21 mouse cellular contexts compared by ENCODE assay signal in the genomic region with DNA sequence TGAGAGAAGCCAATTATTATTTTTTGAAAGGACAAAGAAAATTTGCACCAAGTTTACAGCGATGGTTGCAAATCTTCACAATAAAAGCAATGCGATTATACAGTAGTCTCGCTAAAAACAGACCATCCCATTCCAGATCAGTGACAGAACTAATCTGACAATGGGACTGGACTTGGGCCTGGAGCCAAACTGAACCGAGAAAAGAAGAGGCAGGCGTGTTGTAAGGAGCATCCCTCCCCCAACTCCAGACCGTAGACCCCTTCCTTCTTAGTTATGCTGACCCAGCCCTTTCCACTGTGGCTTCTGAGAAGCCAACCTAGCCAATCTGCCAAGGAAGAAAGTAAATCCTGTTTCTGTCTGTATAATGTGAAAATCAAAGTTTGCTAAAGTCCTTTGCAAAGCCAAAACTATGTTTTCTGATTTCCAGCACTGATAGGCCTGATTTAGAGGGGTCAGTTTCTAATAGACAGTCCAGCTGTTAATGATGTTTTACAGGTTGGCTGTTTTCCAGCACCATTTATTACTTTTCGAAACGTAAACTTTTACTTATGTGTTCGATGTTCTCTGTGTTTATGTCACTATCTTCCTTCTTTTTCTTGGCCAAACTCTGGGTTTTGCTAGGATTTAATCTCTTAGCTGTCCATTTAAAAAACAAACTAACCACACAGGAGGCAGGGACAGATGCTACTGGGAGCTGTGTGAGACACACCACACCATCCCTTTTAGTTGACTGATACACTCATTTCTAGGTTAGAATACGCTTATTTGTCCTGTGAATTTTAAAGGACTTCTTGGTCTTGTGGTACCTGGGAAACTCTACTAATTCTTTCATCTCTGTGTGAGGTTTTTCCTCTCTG.
DNase-seq lines count a peak whose midpoint lies in the region; ATAC-seq and TF ChIP-seq lines count a peak whose summit lies in the region.
"Had no signal": no experiment of that assay in that cellular context is flagged by ENCODE, and none has a peak within 500 bp of the region (broad histone marks: within the 10 kb centered on the region; RNA-seq: fewer than 3 reads in every experiment).

No protein-coding gene starts in this region.

- no peaks in the 10 kb centered on the region for H3K27me3 ChIP-seq in kidney, embryonic 16.5 days (ENCODE audit: insufficient read depth, low read length)
- no peaks in the 10 kb centered on the region for H3K27me3 ChIP-seq in lung, embryonic 16.5 days (ENCODE audit: control insufficient read depth, insufficient read depth, low read depth, low read length)
- H3K27me3 ChIP-seq in forebrain, embryonic 13.5 days, result no peaks in the 10 kb centered on the region
- H3K27me3 ChIP-seq: embryonic facial prominence, embryonic 15.5 days; midbrain, embryonic 12.5 days had no signal

- H3K36me3 ChIP-seq in kidney, embryonic 16.5 days (ENCODE audit: insufficient read depth, low read length), result no peaks in the 10 kb centered on the region
- no peaks in the 10 kb centered on the region for H3K36me3 ChIP-seq in lung, embryonic 16.5 days (ENCODE audit: control insufficient read depth, insufficient read depth, low read length)
- no peaks in the 10 kb centered on the region for H3K36me3 ChIP-seq in forebrain, embryonic 13.5 days (ENCODE audit: poor library complexity, severe bottlenecking)
- H3K36me3 ChIP-seq: embryonic facial prominence, embryonic 15.5 days; forebrain, embryonic 10.5 days; G1E; hindbrain, embryonic 10.5 days; limb, embryonic 10.5 days; midbrain, embryonic 12.5 days had no signal

- 51% methylated on average over 10 of the region's 10 CpGs for WGBS in kidney, embryonic 16.5 days
- WGBS in lung, embryonic 16.5 days, result 42% methylated on average over 10 of the region's 10 CpGs
- 74% methylated on average over 10 of the region's 10 CpGs for WGBS in forebrain, embryonic 13.5 days

- no peak overlapping the region for H3K27ac ChIP-seq in kidney, embryonic 16.5 days (ENCODE audit: low read length)
- H3K27ac ChIP-seq in lung, embryonic 16.5 days (ENCODE audit: low read length), result peak overlapping the region; percentile 37; the same call in 1 of the 2 replicates
- no peak overlapping the region for H3K27ac ChIP-seq in forebrain, embryonic 13.5 days
- H3K27ac ChIP-seq: embryonic facial prominence, embryonic 15.5 days; forebrain, embryonic 10.5 days; hindbrain, embryonic 10.5 days; limb, embryonic 10.5 days; midbrain, embryonic 12.5 days had no signal

- TF ChIP-seq CTCF in brain, embryonic 14.5 days (IDR thresholded peaks at IDR 0.05; ENCODE audit: borderline replicate concordance, extremely low read depth, insufficient read depth, insufficient read length), result no peak

- H3K4me1 ChIP-seq in kidney, embryonic 16.5 days (ENCODE audit: insufficient read depth, low read length), result no peaks in the 10 kb centered on the region
- H3K4me1 ChIP-seq in lung, embryonic 16.5 days (replicated peaks; ENCODE audit: control insufficient read depth, insufficient read depth, low read length), result peaks cover 3% of the 10 kb centered on the region; the same call in 1 of the 2 replicates
- no peaks in the 10 kb centered on the region for H3K4me1 ChIP-seq in forebrain, embryonic 13.5 days
- H3K4me1 ChIP-seq: embryonic facial prominence, embryonic 15.5 days; forebrain, embryonic 10.5 days; hindbrain, embryonic 10.5 days; limb, embryonic 10.5 days; midbrain, embryonic 12.5 days had no signal

- H3K9me3 ChIP-seq in kidney, embryonic 16.5 days (ENCODE audit: low read length), result no peaks in the 10 kb centered on the region
- no peaks in the 10 kb centered on the region for H3K9me3 ChIP-seq in lung, embryonic 16.5 days (ENCODE audit: control insufficient read depth, low read length)
- H3K9me3 ChIP-seq in forebrain, embryonic 13.5 days (replicated peaks), result no peaks in the 10 kb centered on the region
- H3K9me3 ChIP-seq: embryonic facial prominence, embryonic 15.5 days; forebrain, embryonic 10.5 days; hindbrain, embryonic 10.5 days; limb, embryonic 10.5 days; midbrain, embryonic 12.5 days had no signal

- no peak overlapping the region for H3K9ac ChIP-seq in kidney, embryonic 16.5 days (replicated peaks; ENCODE audit: low read length)
- no peak overlapping the region for H3K9ac ChIP-seq in lung, embryonic 16.5 days (ENCODE audit: low read length)
- no peak overlapping the region for H3K9ac ChIP-seq in forebrain, embryonic 13.5 days
- H3K9ac ChIP-seq: embryonic facial prominence, embryonic 15.5 days; midbrain, embryonic 12.5 days had no signal

- peak; percentile 51 for ATAC-seq in kidney, embryonic 16.5 days (ENCODE audit: low FRiP score, low TSS enrichment)
- ATAC-seq in lung, embryonic 16.5 days (ENCODE audit: low read depth), result peak; percentile 95
- no peak for ATAC-seq in forebrain, embryonic 13.5 days
- ATAC-seq: CD4-positive, CD25-positive, alpha-beta regulatory T cell, adult 4 months had no signal

- no peak overlapping the region for H3K4me2 ChIP-seq in kidney, embryonic 16.5 days (replicated peaks; ENCODE audit: low read depth, low read length)
- H3K4me2 ChIP-seq in lung, embryonic 16.5 days (ENCODE audit: low read depth, low read length), result no peak overlapping the region
- H3K4me2 ChIP-seq in forebrain, embryonic 13.5 days, result no peak overlapping the region
- H3K4me2 ChIP-seq: embryonic facial prominence, embryonic 15.5 days; liver, embryonic 11.5 days; midbrain, embryonic 12.5 days had no signal

- no peak for TF ChIP-seq POLR2A in brain, embryonic 14.5 days (IDR thresholded peaks at IDR 0.05; ENCODE audit: borderline replicate concordance, extremely low read depth, insufficient read depth, insufficient read length, poor library complexity, severe bottlenecking)

- H3K4me3 ChIP-seq in kidney, embryonic 16.5 days (ENCODE audit: low read length), result no peak overlapping the region
- H3K4me3 ChIP-seq in lung, embryonic 16.5 days (ENCODE audit: low read length), result no peak overlapping the region
- H3K4me3 ChIP-seq in forebrain, embryonic 13.5 days, result no peak overlapping the region
- H3K4me3 ChIP-seq: embryonic facial prominence, embryonic 15.5 days; forebrain, embryonic 10.5 days; hindbrain, embryonic 10.5 days; limb, embryonic 10.5 days; midbrain, embryonic 12.5 days had no signal

- DNase-seq in cerebellum, postnatal 10 days, result peak; percentile 46 to 62
- DNase-seq in cerebellum, adult 11-12 months, result no peak
- DNase-seq in kidney, adult 18-20 months, result no peak
- DNase-seq in lung, postnatal 36 days, result no peak
- DNase-seq in brain, embryonic 14.5 days (ENCODE audit: low read depth), result peak; percentile 41
- DNase-seq: adrenal gland, postnatal 36 days; cerebellum, adult 9-10 months; gastrocnemius, postnatal 14 days; lung, postnatal 14 days; thymus, adult 18-20 months had no signal

Comparison
In these comparisons a context has a peak if more than half of its experiments do, and no peak if none do; other contexts are left out.
1. DNase-seq: peak in cerebellum, postnatal 10 days (2 of 2) and brain, embryonic 14.5 days (single experiment); none in cerebellum, adult 11-12 months (single experiment), kidney, adult 18-20 months (single experiment) and lung, postnatal 36 days (single experiment).